Mouse (Mus musculus) heart, postnatal 0 days (tissue): ENCODE measurements around the gene Xirp1.

Experiments used
- CTCF ChIP-seq: IDR thresholded peaks from 2 replicates; pipeline ENCODE4 v1.5.1; 2016; ENCODE audit warnings: antibody characterized with exemption, control low read depth, low read depth
- EP300 ChIP-seq: IDR thresholded peaks from 2 replicates; pipeline ENCODE4 v1.6.1; 2016; ENCODE audit warnings: antibody characterized with exemption, low read depth

DNA sequence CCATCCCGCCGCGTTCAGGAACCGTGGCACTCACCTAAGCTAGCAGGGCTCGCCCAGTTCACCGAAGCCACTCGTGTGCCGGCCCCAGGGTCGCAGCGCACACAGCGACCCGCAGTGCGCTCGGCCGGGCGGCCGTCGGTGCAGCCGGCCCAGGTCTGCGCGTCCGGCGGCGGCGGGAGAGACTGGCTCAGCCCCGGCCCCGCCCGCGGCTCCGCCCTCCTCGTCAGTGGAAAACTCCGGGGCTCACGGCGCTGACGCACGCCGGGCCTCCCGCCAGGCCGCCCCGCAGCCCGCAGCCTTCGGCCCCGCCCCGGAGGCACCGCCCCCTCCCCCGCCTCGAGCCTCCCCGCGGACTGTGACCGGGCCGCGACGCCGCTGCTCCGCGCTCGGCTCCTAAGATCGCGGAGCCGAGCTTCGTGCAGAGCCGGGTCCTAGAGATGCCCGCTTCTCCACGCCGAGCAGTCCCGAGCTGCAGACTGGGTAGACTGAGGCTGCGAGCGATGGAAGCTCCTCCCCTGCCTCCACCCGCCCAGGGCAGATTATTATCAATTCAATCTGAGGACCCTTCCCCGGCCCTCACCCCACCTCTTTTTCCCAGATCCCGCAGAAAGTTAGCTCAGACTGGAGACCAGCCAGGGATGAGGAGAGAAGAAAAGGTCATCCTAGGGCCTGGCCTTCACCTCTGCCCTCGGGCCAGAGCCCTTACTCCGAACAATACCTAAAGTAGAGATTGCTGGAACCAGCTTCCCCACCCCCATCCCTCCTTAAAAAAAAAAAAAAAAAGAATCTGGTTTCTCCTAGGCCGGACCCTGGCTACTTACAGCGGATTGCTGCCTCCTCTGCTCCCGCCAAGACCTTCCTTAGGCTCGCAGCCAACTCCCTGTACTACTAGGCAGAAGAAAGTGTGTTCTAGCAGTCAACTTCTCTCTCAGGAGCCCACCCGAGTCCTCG lies 39.5 kb downstream of the Xirp1 start:
- TF ChIP-seq CTCF (no peak), EP300 (peak; percentile 1; the same call in 1 of the 2 replicates)
